Mouse (Mus musculus) layer of hippocampus, adult 9-11 months (tissue): ENCODE data around the gene Vmn1r196.
"Not testable (repeated sequence)": the region's sequence is repeated elsewhere in the genome, so short reads cannot be mapped to it uniquely, and the experiment has no call there.

Experiments used
- DNase-seq: peaks from one replicate; pipeline ENCODE4 v3.0.0; 2022

Gene Vmn1r196

GRCm38 (mm10) chr13:22289620-22290019 is at the start of gene Vmn1r196:
Gene Vmn1r196 (plus strand): TSS chr13:22289920.
- DNase-seq: no peak

GRCm38 (mm10) chr13:22243915-22244314 is 45.8 kb upstream of the Vmn1r196 start, which contains the start of gene Vmn1r194:
Gene Vmn1r194 (plus strand): TSS chr13:22244215.
- no peak for DNase-seq

GRCm38 (mm10) chr13:22270222-22270621 is 19.5 kb upstream of the Vmn1r196 start, which contains the start of gene Vmn1r195:
Gene Vmn1r195 (plus strand): TSS chr13:22270522.
- not testable (repeated sequence) for DNase-seq

GRCm38 (mm10) chr13:22271721-22272120 is 18.0 kb upstream of the Vmn1r196 start:
- DNase-seq: no peak

- DNase-seq: no peak
Observed at GRCm38 (mm10) chr13:22284578-22284977, 5.1 kb upstream of the Vmn1r196 start.

- DNase-seq: not testable (repeated sequence)
Observed at GRCm38 (mm10) chr13:22308075-22308474, 18.4 kb downstream of the Vmn1r196 start.

GRCm38 (mm10) chr13:22315361-22315760 is 25.6 kb downstream of the Vmn1r196 start:
- DNase-seq: no peak

- no peak for DNase-seq
Observed at GRCm38 (mm10) chr13:22317366-22317765, 27.6 kb downstream of the Vmn1r196 start.

GRCm38 (mm10) chr13:22320091-22320490 is 30.4 kb downstream of the Vmn1r196 start:
- DNase-seq: no peak

GRCm38 (mm10) chr13:22324289-22324688 is 34.6 kb downstream of the Vmn1r196 start, which contains the start of gene Vmn1r197:
Gene Vmn1r197 (plus strand): TSS chr13:22324589.
- DNase-seq: no peak

GRCm38 (mm10) chr13:22333269-22333668 is 43.5 kb downstream of the Vmn1r196 start:
- DNase-seq: no peak

- DNase-seq: no peak
Observed at GRCm38 (mm10) chr13:22335565-22335964, 45.8 kb downstream of the Vmn1r196 start.
